Mouse (Mus musculus) frontal cortex, postnatal 36 days (tissue): ENCODE results near the gene Rnd1.

Source experiments
- DNase-seq, 2 experiments: peaks; one replicate each; pipeline ENCODE4 v3.0.0; 2022; ENCODE audit warnings: low spot score in 2 of 2

Gene Rnd1

DNA sequence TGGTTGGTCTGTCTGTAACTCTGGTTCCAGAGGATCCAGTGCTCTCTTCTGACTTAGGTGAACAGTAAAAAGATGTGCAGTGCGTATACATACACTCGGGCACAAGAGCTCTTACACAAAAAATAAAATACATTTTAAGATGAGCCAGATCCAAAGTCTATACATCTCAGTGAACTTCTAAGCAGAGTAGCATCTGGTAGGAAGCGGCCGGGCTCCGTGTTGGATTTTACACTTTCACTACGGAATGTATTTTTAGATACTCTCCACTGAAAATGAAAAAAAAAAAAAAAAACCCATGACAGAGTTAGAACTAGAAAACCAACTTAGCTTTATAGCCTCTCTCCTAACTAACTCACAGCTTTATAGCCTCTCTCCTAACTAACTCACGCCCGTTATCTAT is 3.4 kb upstream of the Rnd1 start:
- DNase-seq = peak in 1 of 2 experiments; percentile 53

DNA sequence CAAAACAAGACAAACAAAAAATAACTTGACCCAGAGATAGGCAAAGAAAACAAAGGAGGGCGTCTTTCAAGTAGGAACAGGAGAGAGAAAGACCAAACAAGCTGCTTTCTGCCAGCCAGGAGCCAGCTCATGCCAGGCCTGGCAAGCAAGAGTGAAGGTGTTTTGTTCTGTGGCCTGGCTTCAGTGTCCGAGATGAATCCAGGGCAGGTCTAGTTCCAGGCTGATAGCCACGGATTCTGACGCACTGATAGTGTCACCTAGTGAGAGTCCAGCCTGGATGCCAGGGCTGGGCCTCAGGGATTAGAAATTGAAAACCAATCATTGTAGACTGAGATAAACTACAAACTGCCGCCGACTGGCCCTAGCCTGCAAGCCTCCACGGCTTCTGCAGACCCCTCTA is 716 bp upstream of the Rnd1 start:
- no peak for DNase-seq

DNA sequence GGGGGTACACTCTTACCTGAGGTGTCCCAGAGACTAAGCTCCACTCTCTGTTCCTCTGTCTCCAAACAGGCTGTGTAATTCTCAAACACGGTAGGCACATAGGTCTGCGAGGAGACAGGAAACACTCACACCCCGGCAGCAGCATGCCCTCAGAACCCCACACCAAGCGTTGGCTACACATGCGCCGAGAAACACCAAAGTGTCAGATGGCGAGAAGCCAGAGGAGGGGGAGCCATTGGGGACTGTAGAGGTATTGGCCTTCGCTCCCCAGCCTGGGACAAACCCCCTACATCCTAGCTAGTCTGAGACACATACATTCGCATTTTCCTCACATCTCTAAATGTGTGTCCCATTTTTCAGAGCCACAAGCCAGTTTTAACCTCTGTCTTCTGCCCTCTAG is 790 bp downstream of the Rnd1 start:
- peak in 1 of 2 experiments; percentile 31 for DNase-seq

- DNase-seq = peak; percentile 20 to 33
These were observed 1.5 kb downstream of the Rnd1 start for GRCm38 (mm10) chr15:98675634-98676250.

DNA sequence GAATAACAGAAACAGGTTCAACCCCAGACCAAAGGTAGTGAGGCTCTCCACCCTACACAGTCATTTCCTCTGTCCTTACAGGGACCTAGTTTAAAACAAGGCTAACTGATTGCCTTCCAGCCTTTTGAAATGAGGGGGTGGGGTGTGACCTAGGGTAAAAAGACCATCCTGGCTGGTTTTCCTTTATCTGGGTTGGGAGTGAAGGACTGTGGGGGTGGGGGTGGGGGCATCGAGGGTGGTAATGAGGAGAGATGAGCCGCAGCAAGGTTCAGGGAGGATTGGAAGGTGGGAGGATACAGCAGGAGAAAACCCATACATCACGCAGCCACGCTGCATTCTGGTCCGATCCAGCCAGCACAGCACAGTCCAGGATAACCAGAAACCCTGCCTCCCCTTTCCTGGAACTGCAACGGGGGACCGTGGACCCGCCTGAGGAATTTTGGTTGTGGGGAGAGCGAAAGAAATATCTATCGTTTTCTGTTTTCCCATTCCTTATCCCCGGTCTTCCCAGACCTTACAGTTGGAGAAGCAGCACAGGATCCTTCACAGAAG is 2.2 kb downstream of the Rnd1 start:
- peak; percentile 22 to 30 for DNase-seq

- DNase-seq = peak in 1 of 2 experiments; percentile 15
These were observed 2.8 kb downstream of the Rnd1 start for GRCm38 (mm10) chr15:98674284-98674993.

DNA sequence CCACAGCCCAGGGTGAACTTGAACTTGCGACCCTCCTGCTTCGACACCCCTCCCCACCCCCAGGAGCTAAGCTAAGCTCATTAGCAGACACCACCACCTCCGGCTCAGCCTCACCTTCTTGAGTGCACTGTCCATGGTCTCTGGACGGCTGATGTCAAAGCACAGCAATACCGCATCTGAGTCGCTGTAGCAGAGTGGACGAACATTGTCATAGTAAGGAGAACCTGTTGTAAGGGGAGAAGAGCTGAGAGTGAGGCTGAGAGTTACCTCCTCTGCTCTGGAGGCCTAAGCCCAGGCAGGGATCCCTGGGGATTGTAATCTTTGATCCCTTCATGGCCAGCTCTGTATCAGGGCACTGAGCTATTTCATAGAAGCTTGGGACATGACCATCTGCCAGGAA is 3.5 kb downstream of the Rnd1 start:
- DNase-seq = no peak

DNA sequence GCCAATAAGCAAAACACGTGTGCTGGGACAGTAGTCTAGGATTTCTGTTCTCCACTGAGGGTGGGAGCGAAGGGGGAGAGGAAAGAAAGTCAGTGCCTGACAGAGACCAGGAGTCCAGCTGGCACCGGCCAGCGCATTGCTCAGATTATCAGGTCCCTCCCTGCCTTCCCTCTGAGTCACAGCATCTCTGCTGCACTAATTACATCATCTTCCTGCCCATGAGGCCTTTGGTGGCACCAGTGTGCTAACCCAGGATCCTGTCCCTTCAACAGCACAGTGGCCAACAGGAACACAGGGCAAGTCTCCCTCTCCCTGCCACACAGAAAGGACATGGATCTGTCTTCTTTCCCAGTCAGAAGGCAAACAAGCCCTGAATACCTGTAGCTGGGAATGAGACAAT is 4.7 kb downstream of the Rnd1 start:
- DNase-seq = peak in 1 of 2 experiments; percentile 23

DNA sequence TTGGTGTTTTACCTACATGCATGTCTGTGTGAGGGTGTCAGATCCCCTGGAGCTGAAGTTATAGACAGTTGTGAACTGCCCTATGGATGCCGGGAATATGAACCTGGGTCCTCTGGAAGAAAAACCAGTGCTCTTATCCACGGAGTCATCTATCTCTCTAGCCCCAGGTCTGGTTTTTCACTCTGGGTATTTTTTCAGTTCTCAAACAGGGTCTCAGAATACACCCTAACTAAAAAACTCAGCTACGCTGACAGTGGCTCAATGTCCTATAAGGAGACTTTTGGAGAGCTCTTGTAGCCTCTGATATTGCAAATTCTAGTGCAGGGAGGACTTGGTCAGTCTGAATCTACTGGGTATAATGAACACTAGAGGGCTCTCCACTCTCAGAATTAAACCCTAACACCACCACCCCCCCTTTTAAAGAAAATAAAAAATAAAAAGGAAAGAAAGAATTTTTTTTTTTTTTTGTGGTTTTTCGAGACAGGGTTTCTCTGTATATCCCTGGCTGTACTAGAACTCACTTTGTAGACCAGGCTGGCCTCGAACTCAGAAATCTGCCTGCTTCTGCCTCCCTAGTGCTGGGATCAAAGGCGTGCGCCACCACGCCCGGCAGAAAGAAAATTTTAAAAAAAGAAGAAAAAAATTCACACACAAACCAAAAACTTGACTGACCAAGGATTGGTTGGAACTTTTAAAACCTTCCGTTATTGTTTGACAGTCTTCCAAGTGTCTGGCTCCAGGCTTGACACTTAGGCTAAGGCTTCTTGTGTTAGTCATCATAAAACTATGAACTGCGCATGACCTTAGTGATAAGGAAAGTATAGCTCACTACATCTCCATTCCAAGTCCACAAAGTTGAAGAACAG is 13.0 kb downstream of the Rnd1 start:
- no peak for DNase-seq

- DNase-seq = peak; percentile 96 to 98
These were observed 14.4 kb downstream of the Rnd1 start, which contains the start of gene Ddx23 for GRCm38 (mm10) chr15:98662567-98663545. TSS of gene Ddx23 (minus strand) at chr15:98662894.

DNA sequence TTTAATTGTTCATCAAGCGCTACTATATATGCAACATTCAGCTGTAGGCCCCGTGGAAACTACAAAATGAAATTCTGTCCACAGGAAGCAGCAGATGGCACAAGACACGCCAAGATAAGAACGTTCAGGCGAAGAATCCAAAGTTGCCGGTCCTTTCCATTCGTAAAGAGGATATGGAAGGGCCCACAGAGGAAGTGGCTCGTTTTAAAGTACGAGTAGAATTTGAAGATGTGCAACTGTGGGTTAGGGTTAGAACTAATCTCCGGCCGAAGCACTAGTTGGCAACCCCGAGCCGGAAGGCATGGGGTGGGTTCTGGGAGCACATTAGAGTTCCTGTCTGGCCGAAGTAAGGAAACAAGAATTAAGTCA is 15.1 kb downstream of the Rnd1 start:
- DNase-seq = no peak

GRCm38 (mm10) chr15:98656982-98657751 is 20.1 kb downstream of the Rnd1 start:
- DNase-seq = no peak

DNA sequence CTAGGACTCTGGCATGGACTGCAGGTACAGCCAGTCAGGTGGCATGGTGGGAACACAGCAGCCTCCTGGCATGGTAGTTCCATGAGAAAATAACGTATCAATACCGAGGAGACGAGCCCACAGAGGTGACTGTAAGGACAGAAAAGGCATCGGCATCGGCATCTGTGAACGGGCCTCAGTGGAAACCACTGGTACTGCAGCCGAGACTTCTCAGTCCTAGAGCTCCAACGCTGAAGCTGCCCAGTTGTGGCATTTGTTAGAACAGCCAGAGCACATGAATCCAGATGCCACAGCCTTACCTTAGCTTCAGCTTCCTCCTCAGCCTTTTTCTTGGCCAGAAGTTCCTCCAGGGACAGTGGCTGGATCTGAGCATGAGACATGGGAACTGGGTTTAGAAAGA is 25.1 kb downstream of the Rnd1 start:
- no peak for DNase-seq

- no peak for DNase-seq
These were observed 25.8 kb downstream of the Rnd1 start for GRCm38 (mm10) chr15:98651431-98651830.

DNA sequence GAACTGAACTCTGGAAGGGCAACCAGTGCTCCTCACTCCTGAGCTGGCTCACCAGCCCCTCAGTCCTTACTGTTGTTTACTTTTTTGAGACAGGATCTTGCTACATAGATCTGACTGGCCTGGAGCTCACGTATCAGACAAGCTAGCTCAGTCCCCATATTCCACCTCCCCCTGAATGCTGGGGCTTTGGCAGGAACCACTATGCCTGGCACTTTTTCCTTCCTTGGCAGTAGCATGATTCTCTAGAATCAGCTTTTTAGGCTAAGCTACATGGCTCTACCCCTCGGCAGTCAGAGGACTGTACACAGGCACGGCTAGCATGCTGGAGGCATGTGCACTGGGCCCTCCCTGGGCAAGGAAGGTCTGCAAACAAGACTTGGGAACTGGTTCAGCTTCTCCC is 29.2 kb downstream of the Rnd1 start:
- DNase-seq = peak; percentile 31 to 40

- peak in 1 of 2 experiments; percentile 25 for DNase-seq
These were observed 30.0 kb downstream of the Rnd1 start for GRCm38 (mm10) chr15:98647308-98647707.

DNA sequence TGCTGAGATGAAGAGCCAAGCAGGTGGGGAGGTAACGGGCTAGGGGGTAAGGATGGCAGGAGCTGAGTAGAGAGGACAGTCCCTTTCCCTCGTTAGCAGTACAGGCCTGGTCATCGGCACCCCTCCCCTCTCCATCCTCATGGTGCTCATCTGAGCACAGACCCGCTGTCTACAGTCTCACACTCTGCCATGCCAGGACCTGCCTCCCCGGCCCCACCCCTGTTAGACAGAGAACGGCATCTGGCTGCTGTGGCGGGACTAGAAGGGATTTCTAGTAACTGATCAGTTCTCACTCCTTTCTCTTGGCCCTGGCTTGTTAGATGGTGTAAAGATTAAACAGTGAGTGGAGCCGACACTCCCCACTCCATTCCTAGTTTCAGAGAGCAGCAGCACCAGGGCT is 30.5 kb downstream of the Rnd1 start:
- no peak for DNase-seq

GRCm38 (mm10) chr15:98645057-98646026 is 31.9 kb downstream of the Rnd1 start:
- DNase-seq = no peak

DNA sequence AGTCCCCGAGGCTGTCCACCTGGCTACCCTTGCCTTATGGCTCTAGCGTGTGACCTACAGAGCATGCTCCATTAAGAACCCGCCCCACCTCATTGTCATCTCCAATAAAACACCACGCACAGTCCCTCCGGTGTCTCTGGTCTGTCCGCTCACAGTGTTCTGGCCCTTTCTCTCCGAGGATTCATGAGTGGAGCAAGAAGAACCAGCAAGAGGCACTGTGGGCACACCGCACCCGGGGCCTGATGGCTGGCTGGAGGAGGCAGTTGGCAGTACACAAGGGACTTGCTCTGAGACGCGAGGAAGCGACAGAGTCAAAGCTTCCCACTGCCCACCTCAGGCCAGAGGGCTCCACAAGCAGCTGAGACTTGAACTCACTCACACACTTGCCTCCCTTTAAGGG is 32.9 kb downstream of the Rnd1 start:
- peak in 1 of 2 experiments; percentile 24 for DNase-seq
